ENCODE assay signal across 8 mouse cellular contexts in genomic region chr10:93276857-93277256, GRCm38 (mm10). TPM values are rescaled to one million over a fixed set of nuclear protein-coding genes. Genes with fewer than 3 reads are reported as not detected.
A peak's percentile ranks its signal among the peaks of the same experiment; 100 is the strongest.
DNase-seq lines count a peak whose midpoint lies in the region; ATAC-seq lines count a peak whose summit lies in the region.

No protein-coding gene starts in this region.

- peak overlapping the region; percentile 76 for H3K27ac ChIP-seq in heart, embryonic 13.5 days (replicated peaks)
- H3K27ac ChIP-seq in forebrain, embryonic 15.5 days (replicated peaks): peak overlapping the region; percentile 89
- H3K27ac ChIP-seq in midbrain, embryonic 12.5 days (replicated peaks): peak overlapping the region; percentile 60

- peaks cover 91% of the 10 kb centered on the region for H3K4me1 ChIP-seq in heart, embryonic 13.5 days
- peaks cover 51% of the 10 kb centered on the region for H3K4me1 ChIP-seq in forebrain, embryonic 15.5 days
- peaks cover 28% of the 10 kb centered on the region for H3K4me1 ChIP-seq in midbrain, embryonic 12.5 days

- H3K9me3 ChIP-seq in heart, embryonic 13.5 days: no peaks in the 10 kb centered on the region
- no peaks in the 10 kb centered on the region for H3K9me3 ChIP-seq in forebrain, embryonic 15.5 days
- H3K9me3 ChIP-seq in midbrain, embryonic 12.5 days: no peaks in the 10 kb centered on the region

- intact Hi-C loops in heart, postnatal 10 days (cut with DNase I): no loop called here

- H3K9ac ChIP-seq in heart, embryonic 13.5 days: peak overlapping the region; percentile 75
- peak overlapping the region; percentile 36 for H3K9ac ChIP-seq in forebrain, embryonic 15.5 days (replicated peaks)
- peak overlapping the region; percentile 34; the same call in 1 of the 2 replicates for H3K9ac ChIP-seq in midbrain, embryonic 12.5 days (replicated peaks)

- H3K36me3 ChIP-seq in heart, embryonic 13.5 days: peaks cover 50% of the 10 kb centered on the region
- no peaks in the 10 kb centered on the region for H3K36me3 ChIP-seq in forebrain, embryonic 15.5 days
- no peaks in the 10 kb centered on the region for H3K36me3 ChIP-seq in midbrain, embryonic 12.5 days

- DNase-seq in heart, postnatal 10 days: no peak
- DNase-seq in cerebellum, adult 18-20 months: peak; percentile 69 to 77
- DNase-seq in adrenal gland, postnatal 10 days: no peak
- DNase-seq in frontal cortex, postnatal 25 days (ENCODE audit: low spot score in 2 of 2): no peak

- ATAC-seq in heart, embryonic 13.5 days (ENCODE audit: extremely low read depth, insufficient number of reproducible peaks, low FRiP score, low TSS enrichment): no peak
- ATAC-seq in forebrain, embryonic 15.5 days (replicated peaks): no peak
- no peak for ATAC-seq in midbrain, embryonic 12.5 days (ENCODE audit: low FRiP score, low read depth)
- ATAC-seq in activated CD4-positive, CD25-positive, alpha-beta regulatory T cell, adult 4 months: no peak

- H3K27me3 ChIP-seq in heart, embryonic 13.5 days (replicated peaks): no peaks in the 10 kb centered on the region
- no peaks in the 10 kb centered on the region for H3K27me3 ChIP-seq in forebrain, embryonic 15.5 days
- peaks cover 4% of the 10 kb centered on the region; the same call in 1 of the 2 replicates for H3K27me3 ChIP-seq in midbrain, embryonic 12.5 days

- peak overlapping the region; percentile 43 for H3K4me3 ChIP-seq in heart, embryonic 13.5 days
- H3K4me3 ChIP-seq in forebrain, embryonic 15.5 days: peak overlapping the region; percentile 37
- peak overlapping the region; percentile 37 for H3K4me3 ChIP-seq in midbrain, embryonic 12.5 days

- WGBS in heart, embryonic 13.5 days: 58% methylated on average over 9 of the region's 9 CpGs
- 37% methylated on average over 9 of the region's 9 CpGs for WGBS in forebrain, embryonic 15.5 days
- WGBS in midbrain, embryonic 12.5 days: 57% methylated on average over 9 of the region's 9 CpGs

- peak overlapping the region; percentile 67 for H3K4me2 ChIP-seq in heart, embryonic 13.5 days
- H3K4me2 ChIP-seq in forebrain, embryonic 15.5 days (replicated peaks): peak overlapping the region; percentile 54
- peak overlapping the region; percentile 55 for H3K4me2 ChIP-seq in midbrain, embryonic 12.5 days (replicated peaks)

RNA-seq across cellular contexts. Expression of gene Elk3, which starts 34.1 kb away (rescaled TPM):
- 34.5 and 38.3 TPM in 2 replicates for polyA plus RNA-seq in heart, embryonic 13.5 days (2015; fragmentation: Nextera tagmentation; extraction: Ambion mirVana)
- 100 to 1,000 TPM; 106 to 115 TPM for total RNA-seq in heart, postnatal 10 days (2021)
- polyA plus RNA-seq in forebrain, embryonic 15.5 days (2015; fragmentation: Nextera tagmentation; extraction: Ambion mirVana): 6.2 and 7.9 TPM in 2 replicates
- 10.8 and 11.3 TPM in 2 replicates for polyA plus RNA-seq in midbrain, embryonic 12.5 days (2016; fragmentation: Nextera tagmentation; extraction: Ambion mirVana)
- total RNA-seq in adrenal gland, postnatal 10 days (2021): 10 to 100 TPM; 58.4 to 70.4 TPM
- polyA plus RNA-seq in activated CD4-positive, CD25-positive, alpha-beta regulatory T cell, adult 4 months (2017; shearing (Covaris generic)): 10 to 100 TPM; 30.4 to 37.0 TPM

Comparison
In these comparisons a context has a peak if more than half of its experiments do, and no peak if none do; other contexts are left out.
1. DNase-seq: peak in cerebellum, adult 18-20 months (2 of 2); none in heart, postnatal 10 days (0 of 2), adrenal gland, postnatal 10 days (single experiment) and frontal cortex, postnatal 25 days (0 of 2).
2. Peak in every context shown above with its lines, with median percentiles within 50 percentile points of each other: H3K27ac ChIP-seq, H3K4me2 ChIP-seq, H3K4me3 ChIP-seq and H3K9ac ChIP-seq.